Mouse (Mus musculus) heart, embryonic 15.5 days (tissue): Measurements from ENCODE around the gene Smyd5. TPM values are rescaled to one million over a fixed set of nuclear protein-coding genes. Genes with fewer than 3 reads are reported as not detected.

Source experiments
- polyA plus RNA-seq: library from polyadenylated mRNA; unstranded; fragments of >200 nt; fragmentation: Nextera tagmentation; extraction: Ambion mirVana; gene quantifications from 2 replicates; pipeline ENCODE4 v1.2.1, GENCODE M21; 2015

Smyd5 gene
- polyA plus RNA-seq, 1 experiment from 2014 or later = 29.6 TPM

Other genes with a start within 250 kb of the Smyd5 start
- not detected in 2 replicates for gene Emx1, start 244.6 kb upstream of the Smyd5 start, polyA plus RNA-seq
- gene Sfxn5, start 98.6 kb upstream of the Smyd5 start, polyA plus RNA-seq = 3.7 and 4.9 TPM in 2 replicates
- gene Rab11fip5, start 57.4 kb upstream of the Smyd5 start, polyA plus RNA-seq = 42.3 and 45.3 TPM in 2 replicates
- gene Noto, start 8.1 kb upstream of the Smyd5 start, polyA plus RNA-seq = 0.15 TPM in 1 of 2 replicates, not detected in the other
- gene Cct7, start 19.5 kb downstream of the Smyd5 start, polyA plus RNA-seq = 312 and 362 TPM in 2 replicates
- gene Pradc1, start 20.0 kb downstream of the Smyd5 start, polyA plus RNA-seq = 38.8 and 41.9 TPM in 2 replicates
- 0.03 and 0.15 TPM in 2 replicates for gene Fbxo41, start 71.0 kb downstream of the Smyd5 start, polyA plus RNA-seq
- not detected in 2 replicates for gene Egr4, start 81.6 kb downstream of the Smyd5 start, polyA plus RNA-seq
- gene Alms1, start 155.5 kb downstream of the Smyd5 start, polyA plus RNA-seq = 1.9 and 2.4 TPM in 2 replicates